Mouse (Mus musculus) CH12F3 (cell line): ENCODE measurements around the gene Gm6890.
"Not testable (repeated sequence)": the region's sequence is repeated elsewhere in the genome, so short reads cannot be mapped to it uniquely, and the experiment has no call there.

ENCODE experiments used
- in situ Hi-C: fragments of 300-500 bp; cut with MboI; formaldehyde crosslinking; loops from 2 replicates; pipeline ENCODE4 v1.14.3; 2020; ENCODE audit warnings: low sequenced_read_pairs

Gene Gm6890

GRCm38 (mm10) chrX:74740627-74741026 is at the start of gene Gm6890:
Gm6890 (plus strand) TSS chrX:74740927.
- in situ Hi-C loops, result not testable (repeated sequence)

- in situ Hi-C loops, result not testable (repeated sequence)
These were observed 14.5 kb upstream of the Gm6890 start for GRCm38 (mm10) chrX:74726195-74726594.

GRCm38 (mm10) chrX:74770715-74771114 is 30.0 kb downstream of the Gm6890 start:
- in situ Hi-C loops, result not testable (repeated sequence)
